In the genomic region with DNA sequence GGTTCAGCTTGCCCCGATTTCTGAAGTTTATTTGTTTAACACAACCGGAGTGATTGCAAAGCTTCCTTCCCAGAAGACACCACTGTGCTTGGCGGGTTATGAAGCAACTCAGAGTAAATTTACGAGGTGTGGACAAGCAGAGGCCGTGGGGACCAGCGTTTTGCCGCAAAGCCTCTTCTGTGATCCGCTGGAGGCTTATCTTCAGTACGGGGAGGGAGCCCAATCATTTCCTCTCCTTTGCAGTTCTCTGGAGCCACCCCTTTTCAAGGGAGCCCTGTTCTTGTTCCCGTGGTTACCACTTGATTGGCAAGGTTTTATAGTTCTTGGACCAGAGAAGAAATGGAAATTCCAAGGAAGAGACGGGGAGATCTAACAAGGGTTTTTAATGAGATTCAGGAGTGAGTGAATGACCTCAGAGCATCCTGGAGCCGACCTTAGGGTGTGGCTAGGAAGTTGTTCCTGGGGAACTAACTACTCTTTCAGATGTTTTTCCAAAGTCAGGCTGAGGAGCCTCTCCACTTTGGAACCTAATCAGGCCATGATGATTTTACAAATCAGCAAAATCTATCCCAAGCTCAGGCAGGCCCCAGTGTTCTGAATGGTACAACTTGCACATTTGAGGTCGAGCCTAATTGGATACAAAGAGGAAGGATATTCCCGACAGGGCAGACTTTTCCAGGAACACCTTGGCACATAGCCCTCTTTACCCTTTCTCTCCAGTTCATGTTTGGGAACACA, we compare ENCODE assay signal across 7 mouse cellular contexts. TPM values are rescaled to one million over a fixed set of nuclear protein-coding genes. Genes with fewer than 3 reads are reported as not detected.
DNase-seq lines count a peak whose midpoint lies in the region; ATAC-seq and TF ChIP-seq lines count a peak whose summit lies in the region.

No protein-coding gene starts in this region.

- intact Hi-C loops in gastrocnemius, postnatal 14 days (cut with DNase I; ENCODE audit: low total_unique reads): no loop called here

- ATAC-seq in G1E (ENCODE audit: extremely low read depth, insufficient number of reproducible peaks, low FRiP score, poor library complexity, severe bottlenecking): no peak
- ATAC-seq in kidney, embryonic 15.5 days (replicated peaks; ENCODE audit: low FRiP score): peak; percentile 79
- no peak for ATAC-seq in midbrain, embryonic 11.5 days (ENCODE audit: low FRiP score)
- ATAC-seq in hindbrain, embryonic 16.5 days: no peak

- WGBS in kidney, embryonic 15.5 days: 11% methylated on average over 14 of the region's 14 CpGs
- 24% methylated on average over 14 of the region's 14 CpGs for WGBS in midbrain, embryonic 11.5 days
- WGBS in hindbrain, embryonic 16.5 days: 26% methylated on average over 14 of the region's 14 CpGs

- H3K9ac ChIP-seq in kidney, embryonic 15.5 days: no peak overlapping the region
- 0 out of 2 replicates have a peak overlapping the region, but pooled peaks have one; percentile 14 for H3K9ac ChIP-seq in midbrain, embryonic 11.5 days (ENCODE audit: low read length)
- H3K9ac ChIP-seq in hindbrain, embryonic 16.5 days (ENCODE audit: low read depth, low read length): no peak overlapping the region

- H3K36me3 ChIP-seq in G1E (replicated peaks): no peaks in the 10 kb centered on the region
- no peaks in the 10 kb centered on the region for H3K36me3 ChIP-seq in kidney, embryonic 15.5 days
- H3K36me3 ChIP-seq in midbrain, embryonic 11.5 days (ENCODE audit: control insufficient read depth, insufficient read depth, low read length): no peaks in the 10 kb centered on the region
- H3K36me3 ChIP-seq in hindbrain, embryonic 16.5 days (ENCODE audit: control insufficient read depth, insufficient read depth, low read length): no peaks in the 10 kb centered on the region

- no peak overlapping the region for H3K4me3 ChIP-seq in G1E (ENCODE audit: low read depth, low read length)
- no peak overlapping the region for H3K4me3 ChIP-seq in kidney, embryonic 15.5 days (replicated peaks)
- H3K4me3 ChIP-seq in midbrain, embryonic 11.5 days (ENCODE audit: low read depth, low read length): no peak overlapping the region
- no peak overlapping the region for H3K4me3 ChIP-seq in hindbrain, embryonic 16.5 days (ENCODE audit: low read length)

- H3K4me2 ChIP-seq in kidney, embryonic 15.5 days: peak overlapping the region; percentile 36; the same call in 1 of the 2 replicates
- H3K4me2 ChIP-seq in midbrain, embryonic 11.5 days: peak overlapping the region; percentile 4; the same call in 1 of the 2 replicates
- H3K4me2 ChIP-seq in hindbrain, embryonic 16.5 days (ENCODE audit: low read length): no peak overlapping the region; the same call in 1 of the 2 replicates

- H3K4me1 ChIP-seq in G1E (ENCODE audit: insufficient read depth, low read depth, low read length): peaks cover 60% of the 10 kb centered on the region
- H3K4me1 ChIP-seq in kidney, embryonic 15.5 days: peaks cover 26% of the 10 kb centered on the region
- peaks cover 5% of the 10 kb centered on the region for H3K4me1 ChIP-seq in midbrain, embryonic 11.5 days (ENCODE audit: control insufficient read depth, insufficient read depth, low read length)
- H3K4me1 ChIP-seq in hindbrain, embryonic 16.5 days (ENCODE audit: control insufficient read depth, insufficient read depth, low read depth, low read length): peaks cover 5% of the 10 kb centered on the region; the same call in 1 of the 2 replicates

- 0 out of 2 replicates have a peak overlapping the region, but pooled peaks have one; percentile 42 for H3K27ac ChIP-seq in kidney, embryonic 15.5 days
- H3K27ac ChIP-seq in midbrain, embryonic 11.5 days (ENCODE audit: low read depth, low read length): no peak overlapping the region
- H3K27ac ChIP-seq in hindbrain, embryonic 16.5 days (ENCODE audit: low read depth, low read length): no peak overlapping the region

- peak; percentile 73 for DNase-seq in 416B (ENCODE audit: low read depth)
- DNase-seq in G1E (ENCODE audit: low spot score): peak; percentile 30
- DNase-seq in gastrocnemius, postnatal 14 days: peak; percentile 80
- DNase-seq in midbrain, embryonic 11.5 days (ENCODE audit: low spot score, missing footprints): peak; percentile 87
- DNase-seq in layer of hippocampus, adult 9-10 months (ENCODE audit: low spot score): no peak

- peaks cover 8% of the 10 kb centered on the region for H3K27me3 ChIP-seq in G1E (ENCODE audit: insufficient read depth, low read length)
- no peaks in the 10 kb centered on the region for H3K27me3 ChIP-seq in kidney, embryonic 15.5 days
- H3K27me3 ChIP-seq in midbrain, embryonic 11.5 days (ENCODE audit: control insufficient read depth, insufficient read depth, low read length): no peaks in the 10 kb centered on the region
- H3K27me3 ChIP-seq in hindbrain, embryonic 16.5 days (replicated peaks; ENCODE audit: control insufficient read depth, insufficient read depth, low read length): no peaks in the 10 kb centered on the region

- TF ChIP-seq CTCF in G1E (IDR thresholded peaks at IDR 0.05; ENCODE audit: low read depth, low read length): no peak

- no peaks in the 10 kb centered on the region for H3K9me3 ChIP-seq in G1E (replicated peaks)
- no peaks in the 10 kb centered on the region for H3K9me3 ChIP-seq in kidney, embryonic 15.5 days (replicated peaks)
- no peaks in the 10 kb centered on the region for H3K9me3 ChIP-seq in midbrain, embryonic 11.5 days (ENCODE audit: control insufficient read depth, low read length)
- H3K9me3 ChIP-seq in hindbrain, embryonic 16.5 days (ENCODE audit: control insufficient read depth, low read length): no peaks in the 10 kb centered on the region

RNA-seq across cellular contexts. Expression of a gene that starts 25.0 kb away (rescaled TPM):
- 10.1 and 10.8 TPM in 2 replicates for total RNA-seq in G1E (2014; fragmentation: Nextera tagmentation)
- total RNA-seq in G1E (2017): 3.3 and 4.9 TPM in 2 replicates
- polyA plus RNA-seq in G1E (2012): 9.4 and 10.8 TPM in 2 replicates
- 1 to 10 TPM; 2.2 to 2.3 TPM for total RNA-seq in gastrocnemius, postnatal 14 days (2021)
- polyA plus RNA-seq in kidney, embryonic 15.5 days (2015; fragmentation: Nextera tagmentation; extraction: Ambion mirVana): 4.3 and 4.9 TPM in 2 replicates
- 2.3 and 3.3 TPM in 2 replicates for polyA plus RNA-seq in midbrain, embryonic 11.5 days (2014; fragmentation: Nextera tagmentation; extraction: Ambion mirVana)
- 4.6 and 4.7 TPM in 2 replicates for polyA plus RNA-seq in hindbrain, embryonic 16.5 days (2015; fragmentation: Nextera tagmentation; extraction: Ambion mirVana)
